Mouse (Mus musculus) heart, embryonic 16.5 days (tissue): Measurements from ENCODE around the gene Pnpla2. TPM values are rescaled to one million over a fixed set of nuclear protein-coding genes. Genes with fewer than 3 reads are reported as not detected.

Experiments used
- ATAC-seq: fragments of 200-750 bp; cut with Nextera tagmentation; replicated peaks from 2 replicates; pipeline ENCODE4 v1.8.0; 2017; ENCODE audit warnings: moderate number of reproducible peaks; ENCODE audit not compliant: insufficient read depth, low FRiP score; ENCODE audit errors: extremely low read depth
- H3K27ac ChIP-seq: fragments of 300-500 bp; sonication (generic); 2 replicates; pipeline ENCODE4 v1.5.1; 2014; ENCODE audit warnings: mild to moderate bottlenecking, low read length, control low read depth, moderate library complexity
- H3K27me3 ChIP-seq: fragments of 300-500 bp; sonication (generic); 2 replicates; pipeline ENCODE4 v1.6.1; 2014; ENCODE audit warnings: low read length, mixed read lengths; ENCODE audit not compliant: control insufficient read depth, insufficient read depth
- H3K36me3 ChIP-seq: fragments of 300-500 bp; sonication (generic); 2 replicates; pipeline ENCODE4 v1.6.1; 2014; ENCODE audit not compliant: control insufficient read depth, insufficient read depth
- H3K4me1 ChIP-seq: fragments of 300-500 bp; sonication (generic); 2 replicates; pipeline ENCODE4 v1.6.1; 2014; ENCODE audit warnings: low read length, mixed read lengths; ENCODE audit not compliant: control insufficient read depth, insufficient read depth
- H3K4me2 ChIP-seq: fragments of 300-500 bp; sonication (generic); 2 replicates; pipeline ENCODE4 v1.6.1; 2014; ENCODE audit warnings: low read depth, mild to moderate bottlenecking, control low read depth, low read length
- H3K4me3 ChIP-seq: fragments of 300-500 bp; sonication (generic); 2 replicates; pipeline ENCODE4 v1.5.1; 2014; ENCODE audit warnings: mild to moderate bottlenecking, control low read depth, low read length
- H3K9ac ChIP-seq: fragments of 300-500 bp; sonication (generic); 2 replicates; pipeline ENCODE4 v1.6.1; 2014; ENCODE audit warnings: low read length, control low read depth
- H3K9me3 ChIP-seq: fragments of 300-500 bp; sonication (generic); replicated peaks from 2 replicates; pipeline ENCODE4 v1.6.1; 2016; ENCODE audit warnings: low read length; ENCODE audit not compliant: control insufficient read depth
- WGBS: fragments of 180-500 bp; shearing (Covaris S2); extraction: QIAGEN DNeasy Blood & Tissue Kit; methylation state at CpG from one replicate; pipeline ENCODE4 v1.1.7; 2014; 5-methylcytosine and 5-hydroxymethylcytosine counted together
- polyA plus RNA-seq: library from polyadenylated mRNA; unstranded; fragments of >200 nt; fragmentation: Nextera tagmentation; extraction: Ambion mirVana; gene quantifications from 2 replicates; pipeline ENCODE4 v1.2.1, GENCODE M21; 2015

Pnpla2 gene
- polyA plus RNA-seq, 1 experiment from 2014 or later = 78.0 TPM

DNA sequence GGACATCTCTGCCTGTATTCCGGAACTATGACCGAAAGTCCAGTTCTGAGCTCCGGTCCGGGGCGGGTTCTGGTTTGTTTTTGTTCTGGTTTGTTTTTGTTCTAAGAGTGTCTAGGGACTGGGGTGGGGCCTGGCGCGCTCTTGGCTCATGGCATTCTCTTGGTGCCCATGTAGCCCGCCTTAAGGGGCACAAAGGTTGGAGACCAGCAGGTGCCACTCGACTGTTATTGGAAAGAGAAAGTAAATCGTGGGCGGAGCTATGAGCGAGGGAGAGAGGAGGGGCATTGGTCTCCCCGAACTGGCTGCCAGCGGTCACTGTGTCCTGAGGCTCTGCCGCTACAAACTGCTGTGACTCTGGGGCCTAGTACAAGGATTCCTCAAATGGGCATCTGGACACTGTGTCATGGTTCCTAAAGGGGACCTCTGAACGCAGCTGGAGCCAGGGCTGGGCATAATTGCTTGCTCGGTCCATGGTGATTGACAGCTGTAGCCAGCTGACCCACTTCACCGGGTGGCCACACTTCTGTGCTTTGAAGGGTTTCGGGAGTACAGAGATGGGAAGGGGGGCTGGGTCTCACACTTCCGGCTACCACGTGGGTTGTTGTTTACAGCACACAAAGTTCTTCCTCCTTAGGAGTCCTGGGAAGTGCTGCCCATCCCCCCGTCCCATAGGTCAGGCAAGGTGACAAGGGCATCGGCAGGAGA, 764 bp downstream of the Pnpla2 start:
- peaks cover 30% of the 10 kb centered on the region for H3K36me3 ChIP-seq
- peak overlapping the region; percentile 93 for H3K27ac ChIP-seq
- H3K27me3 ChIP-seq = peaks cover 4% of the 10 kb centered on the region; the same call in 1 of the 2 replicates
- H3K4me2 ChIP-seq = peak overlapping the region; percentile 95
- peak; percentile 53 for ATAC-seq
- WGBS = under 1% methylated on average over 23 of the region's 23 CpGs
- peak overlapping the region; percentile 69 for H3K4me3 ChIP-seq
- H3K9me3 ChIP-seq = no peaks in the 10 kb centered on the region
- peak overlapping the region; percentile 88 for H3K9ac ChIP-seq
- peaks cover 17% of the 10 kb centered on the region for H3K4me1 ChIP-seq

DNA sequence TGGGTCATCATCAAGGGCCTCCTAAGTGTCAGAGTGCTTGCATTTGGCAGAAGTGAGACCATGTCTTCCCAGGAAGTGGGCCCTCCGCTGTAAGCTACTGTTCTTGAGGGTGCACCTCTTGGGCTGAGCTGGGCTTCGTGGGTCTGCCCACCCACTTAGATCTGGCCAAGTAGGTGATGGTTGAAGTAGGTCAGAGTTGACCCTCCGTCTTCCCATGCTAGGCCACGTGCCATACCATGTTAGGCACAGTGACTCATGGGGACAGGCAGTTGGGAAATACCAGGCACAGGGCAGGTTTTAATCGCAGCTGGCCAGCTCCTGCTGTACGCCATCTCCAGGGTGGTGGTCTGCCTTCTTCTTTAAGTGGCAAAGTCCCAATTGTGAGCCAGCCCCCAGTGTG, 1.7 kb downstream of the Pnpla2 start:
- ATAC-seq = no peak
- peaks cover 22% of the 10 kb centered on the region for H3K36me3 ChIP-seq
- H3K4me2 ChIP-seq = peak overlapping the region; percentile 95; the same call in 1 of the 2 replicates
- H3K4me1 ChIP-seq = peaks cover 22% of the 10 kb centered on the region
- H3K9ac ChIP-seq = no peak overlapping the region
- H3K27me3 ChIP-seq = peaks cover 5% of the 10 kb centered on the region; the same call in 1 of the 2 replicates
- 80% methylated on average over 6 of the region's 6 CpGs for WGBS
- H3K9me3 ChIP-seq = no peaks in the 10 kb centered on the region
- H3K4me3 ChIP-seq = no peak overlapping the region
- H3K27ac ChIP-seq = no peak overlapping the region

GRCm38 (mm10) chr7:141457236-141457635, 2.2 kb downstream of the Pnpla2 start:
- Histone ChIP-seq H3K9me3 (no peaks in the 10 kb centered on the region), H3K9ac (no peak overlapping the region), H3K4me3 (no peak overlapping the region), H3K36me3 (peaks cover 22% of the 10 kb centered on the region), H3K4me1 (peaks cover 27% of the 10 kb centered on the region), H3K4me2 (no peak overlapping the region), H3K27me3 (peaks cover 9% of the 10 kb centered on the region; the same call in 1 of the 2 replicates), H3K27ac (no peak overlapping the region)
- ATAC-seq = no peak
- WGBS = 93% methylated on average over 14 of the region's 14 CpGs

DNA sequence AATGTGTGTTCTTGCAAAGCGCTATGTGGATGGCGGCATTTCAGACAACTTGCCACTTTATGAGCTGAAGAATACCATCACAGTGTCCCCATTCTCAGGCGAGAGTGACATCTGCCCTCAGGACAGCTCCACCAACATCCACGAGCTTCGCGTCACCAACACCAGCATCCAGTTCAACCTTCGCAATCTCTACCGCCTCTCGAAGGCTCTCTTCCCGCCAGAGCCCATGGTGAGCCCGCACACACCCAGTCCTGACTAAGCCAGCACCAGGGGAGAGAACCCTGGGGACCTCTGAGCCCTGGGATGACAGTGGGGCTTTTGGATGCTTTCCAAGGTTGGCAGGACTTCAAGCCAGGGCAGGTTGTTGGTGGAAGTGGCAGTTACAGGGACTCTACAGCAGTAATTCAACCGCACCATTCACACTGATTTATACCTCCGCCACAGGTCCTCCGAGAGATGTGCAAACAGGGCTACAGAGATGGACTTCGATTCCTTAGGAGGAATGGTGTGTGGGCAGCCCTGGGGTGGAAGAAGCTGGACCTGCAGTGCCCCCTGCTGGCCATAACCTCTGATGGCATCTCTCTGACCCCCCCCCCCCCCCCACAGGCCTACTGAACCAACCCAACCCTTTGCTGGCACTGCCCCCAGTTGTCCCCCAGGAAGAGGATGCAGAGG, 3.1 kb downstream of the Pnpla2 start:
- Histone ChIP-seq H3K4me2 (no peak overlapping the region), H3K9ac (no peak overlapping the region), H3K27ac (no peak overlapping the region), H3K9me3 (no peaks in the 10 kb centered on the region), H3K4me1 (peaks cover 29% of the 10 kb centered on the region), H3K36me3 (peaks cover 22% of the 10 kb centered on the region), H3K4me3 (no peak overlapping the region), H3K27me3 (peaks cover 16% of the 10 kb centered on the region)
- WGBS = 77% methylated on average over 15 of the region's 15 CpGs
- ATAC-seq = no peak

DNA sequence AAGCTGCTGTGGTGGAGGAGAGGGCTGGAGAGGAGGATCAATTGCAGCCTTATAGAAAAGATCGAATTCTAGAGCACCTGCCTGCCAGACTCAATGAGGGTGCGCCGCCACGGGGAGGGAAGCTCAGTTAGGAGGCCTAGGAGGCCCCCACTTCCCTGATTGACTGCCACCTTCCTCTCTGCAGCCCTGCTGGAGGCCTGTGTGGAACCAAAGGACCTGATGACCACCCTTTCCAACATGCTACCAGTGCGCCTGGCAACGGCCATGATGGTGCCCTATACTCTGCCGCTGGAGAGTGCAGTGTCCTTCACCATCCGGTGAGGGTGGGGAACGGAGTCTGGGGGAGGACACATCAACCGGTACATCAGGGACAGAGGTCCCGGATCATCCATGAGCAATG, 3.7 kb downstream of the Pnpla2 start:
- Histone ChIP-seq H3K9me3 (no peaks in the 10 kb centered on the region), H3K4me2 (no peak overlapping the region), H3K27me3 (peaks cover 21% of the 10 kb centered on the region), H3K27ac (no peak overlapping the region), H3K4me3 (no peak overlapping the region), H3K36me3 (peaks cover 22% of the 10 kb centered on the region), H3K4me1 (peaks cover 29% of the 10 kb centered on the region), H3K9ac (no peak overlapping the region)
- 89% methylated on average over 11 of the region's 11 CpGs for WGBS
- no peak for ATAC-seq

DNA sequence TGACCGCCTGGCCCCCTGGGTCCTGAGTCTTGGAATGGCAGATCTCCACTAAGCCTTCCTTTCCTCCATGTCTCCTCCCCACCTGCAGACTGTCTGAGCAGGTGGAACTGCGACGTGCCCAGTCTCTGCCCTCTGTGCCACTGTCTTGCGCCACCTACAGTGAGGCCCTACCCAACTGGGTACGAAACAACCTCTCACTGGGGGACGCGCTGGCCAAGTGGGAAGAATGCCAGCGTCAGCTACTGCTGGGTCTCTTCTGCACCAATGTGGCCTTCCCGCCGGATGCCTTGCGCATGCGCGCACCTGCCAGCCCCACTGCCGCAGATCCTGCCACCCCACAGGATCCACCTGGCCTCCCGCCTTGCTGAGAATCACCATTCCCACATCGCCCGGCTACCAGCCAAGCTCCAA, 4.3 kb downstream of the Pnpla2 start:
- WGBS = 86% methylated on average over 17 of the region's 17 CpGs
- Histone ChIP-seq H3K27ac (no peak overlapping the region), H3K27me3 (peaks cover 28% of the 10 kb centered on the region), H3K4me3 (no peak overlapping the region), H3K4me1 (peaks cover 29% of the 10 kb centered on the region), H3K9me3 (no peaks in the 10 kb centered on the region), H3K9ac (no peak overlapping the region), H3K36me3 (peaks cover 22% of the 10 kb centered on the region), H3K4me2 (no peak overlapping the region)
- no peak for ATAC-seq

- Histone ChIP-seq H3K36me3 (peaks cover 22% of the 10 kb centered on the region), H3K27me3 (peaks cover 32% of the 10 kb centered on the region), H3K27ac (no peak overlapping the region), H3K4me3 (no peak overlapping the region), H3K9ac (no peak overlapping the region), H3K4me1 (peaks cover 29% of the 10 kb centered on the region), H3K4me2 (no peak overlapping the region), H3K9me3 (no peaks in the 10 kb centered on the region)
- 62% methylated on average over 5 of the region's 5 CpGs for WGBS
- ATAC-seq = no peak
Measured at GRCm38 (mm10) chr7:141460001-141460390, 5.0 kb downstream of the Pnpla2 start.

DNA sequence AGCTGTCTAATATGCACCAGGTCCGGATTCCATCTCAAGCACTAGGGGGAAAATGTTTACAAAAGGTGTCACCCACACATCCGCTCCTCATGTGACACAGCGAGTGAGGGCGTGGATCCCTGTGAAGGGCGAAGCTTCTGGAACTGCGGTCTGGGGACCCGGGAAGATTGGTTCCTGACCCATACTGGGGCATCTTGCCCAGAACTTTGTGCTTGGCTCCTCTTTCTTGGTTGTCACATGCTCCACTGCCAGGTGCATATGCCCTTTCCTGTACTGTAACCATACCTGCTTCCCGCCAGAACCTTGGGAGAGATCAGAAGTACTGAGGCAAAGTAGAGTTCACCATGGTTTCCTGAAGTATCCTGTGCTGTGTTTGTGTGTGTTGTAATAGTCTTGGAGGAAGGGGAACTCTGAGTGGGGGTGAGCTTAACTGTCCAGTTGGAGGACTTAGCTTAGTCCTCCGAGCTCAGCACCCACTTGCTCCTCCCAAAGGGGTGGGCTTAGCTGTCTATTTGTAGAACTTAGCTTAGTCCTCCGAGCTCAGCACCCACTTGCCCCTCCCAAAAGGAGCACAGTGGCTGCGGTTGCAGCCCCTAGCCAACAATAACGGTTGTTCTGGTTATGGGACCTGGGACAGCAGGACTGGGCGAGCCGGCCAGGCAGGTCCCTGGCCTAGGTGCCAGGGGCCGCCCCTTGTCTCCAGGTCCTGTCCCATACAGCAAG, 5.6 kb downstream of the Pnpla2 start, which contains the start of gene Cracr2b:
Cracr2b (plus strand) TSS at position 704 of the 723 bp plus-strand sequence.
- Histone ChIP-seq H3K4me1 (peaks cover 33% of the 10 kb centered on the region), H3K9me3 (no peaks in the 10 kb centered on the region), H3K4me3 (peak within 1 kb of the TSS; percentile 66), H3K4me2 (peak within 1 kb of the TSS; percentile 87), H3K36me3 (peaks cover 22% of the 10 kb centered on the region), H3K27me3 (peaks cover 32% of the 10 kb centered on the region), H3K9ac (peak within 1 kb of the TSS; percentile 71), H3K27ac (peak within 1 kb of the TSS; percentile 34)
- no peak for ATAC-seq
- WGBS = 68% methylated on average over 15 of the region's 15 CpGs
